Mouse (Mus musculus) ES-Bruce4 (cell line): ENCODE data around the gene Nrarp. TPM values are rescaled to one million over a fixed set of nuclear protein-coding genes. Genes with fewer than 3 reads are reported as not detected.

ENCODE experiments used
- H3K27ac ChIP-seq: 2 replicates; pipeline ENCODE4 v1.5.1; 2012; ENCODE audit warnings: low read length, inconsistent platforms; ENCODE audit not compliant: insufficient read depth
- H3K27me3 ChIP-seq: 2 replicates; pipeline ENCODE4 v1.6.1; 2012; ENCODE audit warnings: mild to moderate bottlenecking, low read length, inconsistent platforms; ENCODE audit not compliant: control insufficient read depth, poor library complexity, insufficient read depth, severe bottlenecking
- H3K36me3 ChIP-seq: 2 replicates; pipeline ENCODE4 v1.6.1; 2012; ENCODE audit warnings: inconsistent platforms, mild to moderate bottlenecking, low read length, moderate library complexity; ENCODE audit not compliant: control insufficient read depth, poor library complexity, insufficient read depth, severe bottlenecking
- H3K4me1 ChIP-seq: one replicate; pipeline ENCODE4 v1.8.1; 2011; ENCODE audit warnings: low read length; ENCODE audit not compliant: control insufficient read depth, insufficient read depth
- H3K4me3 ChIP-seq: 2 replicates; pipeline ENCODE4 v1.5.1; 2011; ENCODE audit warnings: low read depth, mild to moderate bottlenecking, low read length
- H3K9ac ChIP-seq: 2 replicates; pipeline ENCODE4 v1.6.1; 2012; ENCODE audit warnings: low read depth, mild to moderate bottlenecking, inconsistent platforms; ENCODE audit not compliant: poor library complexity, severe bottlenecking
- H3K9me3 ChIP-seq: replicated peaks from 2 replicates; pipeline ENCODE4 v1.6.1; 2012; ENCODE audit warnings: mild to moderate bottlenecking, low read length, inconsistent platforms; ENCODE audit not compliant: control insufficient read depth, poor library complexity, insufficient read depth, severe bottlenecking
- CTCF ChIP-seq: IDR thresholded peaks from one replicate; pipeline ENCODE4 v1.8.1; 2011; ENCODE audit warnings: low read depth, low read length
- EP300 ChIP-seq: IDR thresholded peaks from 2 replicates; pipeline ENCODE4 v1.6.1; 2011; ENCODE audit warnings: low read depth, low read length; ENCODE audit not compliant: insufficient read depth
- POLR2A ChIP-seq: IDR thresholded peaks from one replicate; pipeline ENCODE4 v1.8.1; 2011; ENCODE audit warnings: low read length; ENCODE audit not compliant: insufficient read depth
- polyA plus RNA-seq: library from polyadenylated mRNA; stranded (reverse); fragments of >200 nt; gene quantifications from 2 replicates; pipeline ENCODE4 v1.2.4, GENCODE M21; 2011; ENCODE audit warnings: low read depth; ENCODE audit not compliant: missing spikeins, insufficient read depth, insufficient read length

The Nrarp gene
- polyA plus RNA-seq, 1 experiment: 9.8 TPM

DNA sequence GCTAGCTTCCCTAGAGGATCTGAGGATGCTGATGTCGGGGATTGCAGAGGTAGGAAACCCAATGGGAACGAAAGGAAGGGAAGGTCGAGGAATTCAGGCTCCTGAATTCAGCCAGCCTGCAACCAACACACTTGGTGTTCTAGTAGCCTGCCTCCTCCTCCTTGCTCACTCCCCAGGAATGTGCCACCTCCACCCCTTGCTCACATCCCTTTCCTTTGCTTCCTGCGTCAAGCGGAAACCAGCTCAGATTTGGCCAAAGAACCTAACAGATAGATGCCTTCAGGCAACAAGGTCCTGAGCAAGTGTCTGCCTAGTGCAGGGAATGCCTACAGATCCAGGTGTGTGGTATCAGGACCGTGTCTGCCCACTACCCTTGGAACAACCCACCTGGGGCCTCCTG, 4.0 kb upstream of the Nrarp start:
- Histone ChIP-seq H3K4me1 (no peaks in the 10 kb centered on the region), H3K4me3 (no peak overlapping the region)

DNA sequence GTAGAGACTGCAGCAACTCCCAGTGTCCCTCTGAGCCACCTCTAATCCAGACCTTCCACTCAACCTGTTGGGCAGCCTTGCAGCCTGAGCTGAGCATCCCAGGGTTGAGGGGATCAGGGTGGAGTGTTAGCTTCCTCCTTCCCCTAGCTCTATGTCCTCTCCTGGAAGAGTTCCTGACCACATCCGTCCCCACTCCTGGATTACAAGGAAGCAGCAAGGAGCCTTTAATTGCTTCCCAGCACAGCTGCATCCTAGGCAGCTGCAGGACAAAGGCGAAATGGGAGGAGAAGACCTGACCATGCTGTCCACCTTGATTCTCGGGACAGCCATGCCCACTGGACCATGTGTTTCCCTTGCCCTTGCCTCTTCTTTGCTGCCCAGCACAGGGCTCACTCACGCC, 3.5 kb upstream of the Nrarp start:
- no peak overlapping the region for H3K9ac ChIP-seq
- H3K27ac ChIP-seq: no peak overlapping the region
- TF ChIP-seq EP300 (no peak), CTCF (no peak), POLR2A (no peak)
- H3K36me3 ChIP-seq: no peaks in the 10 kb centered on the region
- no peak overlapping the region for H3K4me3 ChIP-seq
- H3K9me3 ChIP-seq: no peaks in the 10 kb centered on the region
- H3K27me3 ChIP-seq: no peaks in the 10 kb centered on the region
- no peaks in the 10 kb centered on the region for H3K4me1 ChIP-seq

More for the DNA sequence above, 4.0 kb upstream of the Nrarp start:
- Histone ChIP-seq H3K9ac (no peak overlapping the region), H3K27me3 (no peaks in the 10 kb centered on the region), H3K27ac (no peak overlapping the region), H3K36me3 (no peaks in the 10 kb centered on the region), H3K9me3 (no peaks in the 10 kb centered on the region)
- TF ChIP-seq EP300 (no peak), POLR2A (no peak), CTCF (no peak)

DNA sequence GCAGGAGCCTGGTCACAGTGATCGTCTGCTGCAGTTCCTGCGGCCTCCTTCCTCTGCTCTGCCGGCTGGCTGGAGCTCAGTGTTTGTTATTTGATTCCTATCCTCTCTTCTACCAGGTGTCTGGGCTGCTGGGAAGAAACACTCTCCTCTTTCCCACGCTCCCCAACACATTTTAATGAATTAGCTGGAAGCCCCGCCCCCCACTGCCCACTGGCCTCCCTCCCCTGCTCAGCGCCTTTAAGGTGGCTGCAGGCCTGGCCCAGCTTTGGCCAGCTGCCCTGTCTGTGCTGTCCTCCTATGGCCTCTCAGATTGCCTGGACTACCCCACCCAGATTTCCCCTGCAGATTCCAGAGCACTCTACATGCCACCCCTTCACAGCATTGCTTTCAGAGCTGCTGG, 2.9 kb upstream of the Nrarp start:
- H3K27me3 ChIP-seq: no peaks in the 10 kb centered on the region
- TF ChIP-seq CTCF (no peak), POLR2A (no peak), EP300 (no peak)
- H3K4me1 ChIP-seq: peaks cover 2% of the 10 kb centered on the region

DNA sequence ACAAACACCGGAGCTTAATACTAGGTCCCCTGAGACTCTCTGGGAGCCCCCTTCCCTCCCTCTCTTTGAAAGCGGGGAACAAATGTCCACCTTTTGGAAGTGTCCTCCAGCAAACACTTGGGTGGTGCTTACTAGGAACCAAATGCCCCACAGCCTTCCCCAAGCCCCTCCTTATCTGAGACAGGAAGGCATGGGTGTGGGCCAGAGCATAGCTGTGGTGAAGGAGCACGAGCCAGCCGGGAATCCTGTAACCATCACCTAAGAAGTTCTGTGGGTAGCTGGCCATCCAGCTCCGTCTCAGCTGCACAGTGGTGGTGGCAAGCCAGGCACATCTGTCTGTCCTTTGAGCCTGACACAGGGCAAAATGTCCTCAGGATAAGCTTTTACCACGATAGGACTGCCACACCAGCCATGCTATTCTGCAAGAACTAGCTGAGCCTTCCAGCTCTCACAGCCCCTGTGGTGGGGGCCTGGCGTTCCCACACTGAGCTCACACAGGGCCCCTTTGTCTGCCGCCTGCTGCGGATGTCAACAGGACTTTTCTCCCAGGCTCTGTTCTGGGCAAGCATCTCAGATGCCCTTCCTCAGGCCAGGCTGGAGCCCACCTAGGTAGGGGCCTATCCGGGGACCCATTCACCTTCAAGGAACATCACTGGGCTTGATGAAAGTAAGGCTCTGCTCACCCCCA, 2.1 kb upstream of the Nrarp start:
- no peak overlapping the region for H3K9ac ChIP-seq
- H3K27me3 ChIP-seq: no peaks in the 10 kb centered on the region
- H3K4me1 ChIP-seq: peaks cover 2% of the 10 kb centered on the region

More for the DNA sequence above, 2.9 kb upstream of the Nrarp start:
- Histone ChIP-seq H3K9ac (no peak overlapping the region), H3K27ac (no peak overlapping the region), H3K4me3 (no peak overlapping the region), H3K36me3 (no peaks in the 10 kb centered on the region), H3K9me3 (no peaks in the 10 kb centered on the region)

DNA sequence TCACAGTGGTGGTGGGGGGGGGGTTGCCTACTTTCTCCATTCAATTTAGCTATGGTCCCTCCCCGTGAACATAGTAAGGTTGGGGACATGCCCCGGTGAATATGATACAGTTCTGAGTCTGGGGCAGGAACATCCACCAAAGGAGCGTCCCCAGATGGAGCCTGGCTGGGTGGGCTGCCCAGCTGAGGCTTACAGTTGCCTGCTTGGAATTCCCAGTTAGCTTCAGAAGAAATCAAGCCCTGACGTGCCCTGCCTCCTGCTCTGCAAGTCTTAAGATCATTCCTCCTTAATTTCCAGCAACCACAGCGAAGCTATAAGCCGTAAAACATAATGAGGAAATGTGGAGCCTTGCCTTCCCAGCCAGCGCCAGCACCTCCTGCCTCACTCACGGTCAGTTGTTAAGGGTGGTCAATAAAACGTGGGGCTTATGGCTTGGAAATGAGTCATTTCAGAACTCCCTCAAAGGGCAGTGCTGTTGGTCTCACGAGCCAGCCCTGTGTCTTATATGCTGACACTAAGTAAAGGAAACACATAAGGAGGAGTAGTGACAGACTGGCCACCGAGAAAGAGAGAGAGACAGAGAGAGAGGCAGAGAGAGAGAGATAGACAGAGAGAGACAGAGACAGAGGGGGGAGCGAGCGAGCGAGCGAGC, 866 bp upstream of the Nrarp start:
- H3K27ac ChIP-seq: no peak overlapping the region

More for the DNA sequence above, 2.1 kb upstream of the Nrarp start:
- H3K4me3 ChIP-seq: no peak overlapping the region
- no peaks in the 10 kb centered on the region for H3K36me3 ChIP-seq
- no peak overlapping the region for H3K27ac ChIP-seq
- H3K9me3 ChIP-seq: no peaks in the 10 kb centered on the region
- TF ChIP-seq EP300: no peak
- no peak for TF ChIP-seq POLR2A
- no peak for TF ChIP-seq CTCF

More for the DNA sequence above, 866 bp upstream of the Nrarp start:
- no peaks in the 10 kb centered on the region for H3K36me3 ChIP-seq
- TF ChIP-seq EP300 (no peak), CTCF (no peak), POLR2A (no peak)
- H3K27me3 ChIP-seq: no peaks in the 10 kb centered on the region
- peaks cover 2% of the 10 kb centered on the region for H3K4me1 ChIP-seq
- no peak overlapping the region for H3K9ac ChIP-seq
- H3K4me3 ChIP-seq: peak overlapping the region; percentile 44; the same call in 1 of the 2 replicates
- no peaks in the 10 kb centered on the region for H3K9me3 ChIP-seq
